Mouse (Mus musculus): ENCODE measurements around the gene Megf8. TPM values are rescaled to one million over a fixed set of nuclear protein-coding genes. Genes with fewer than 3 reads are reported as not detected.

Gene Megf8
- total RNA-seq, 1 experiment = 47.5 TPM

- TF ChIP-seq HCFC1 (IDR thresholded peaks at IDR 0.05; ENCODE audit: borderline replicate concordance, insufficient read depth, low read length) = no peak
- TF ChIP-seq MAFK (IDR thresholded peaks at IDR 0.05; ENCODE audit: insufficient read depth, low read depth, low read length) = no peak
- TF ChIP-seq ZNF384 (IDR thresholded peaks at IDR 0.05; ENCODE audit: low read depth, low read length) = no peak
- TF ChIP-seq ZC3H11A (IDR thresholded peaks at IDR 0.05; ENCODE audit: borderline replicate concordance, low read depth, low read length) = no peak
- H3K9me3 ChIP-seq (ENCODE audit: control insufficient read depth, insufficient read depth, low read depth, low read length) = no peaks in the 10 kb centered on the region
- in situ Hi-C loops (cut with MboI; ENCODE audit: low sequenced_read_pairs in 2 of 2, unreplicated experiment in 2 of 2) = no loop called here
- H3K4me3 ChIP-seq (ENCODE audit: insufficient read depth in 1 of 2, low read depth in 1 of 2, low read length in 2 of 2, poor library complexity in 1 of 2, severe bottlenecking in 1 of 2) = no peak overlapping the region
- no peak overlapping the region for H3K27ac ChIP-seq (ENCODE audit: insufficient read depth, low read depth, low read length, poor library complexity, severe bottlenecking)
- no peak for DNase-seq (ENCODE audit: low read depth, low spot score)
- peaks cover 5 to 11% of the 10 kb centered on the region in 2 experiments for H3K4me1 ChIP-seq (ENCODE audit: control insufficient read depth in 2 of 2, insufficient read depth in 2 of 2, low read length in 2 of 2, poor library complexity in 1 of 2)
- peaks cover 18% of the 10 kb centered on the region; the same call in 1 of the 2 replicates for H3K36me3 ChIP-seq (ENCODE audit: control insufficient read depth, insufficient read depth, low read length, poor library complexity, severe bottlenecking)
- H3K9ac ChIP-seq (ENCODE audit: insufficient read depth, low read depth, low read length, poor library complexity, severe bottlenecking) = no peak overlapping the region
Observed at GRCm38 (mm10) chr7:25326233-25326632, 9.3 kb downstream of the Megf8 start.

GRCm38 (mm10) chr7:25333596-25334307, 16.8 kb downstream of the Megf8 start:
- Histone ChIP-seq H3K9me3 (ENCODE audit: control insufficient read depth, insufficient read depth, low read depth, low read length) (no peaks in the 10 kb centered on the region), H3K4me1 (ENCODE audit: control insufficient read depth in 2 of 2, insufficient read depth in 2 of 2, low read length in 2 of 2, poor library complexity in 1 of 2) (no peaks in the 10 kb centered on the region), H3K36me3 (ENCODE audit: control insufficient read depth, insufficient read depth, low read length, poor library complexity, severe bottlenecking) (peaks cover 31% of the 10 kb centered on the region; the same call in 1 of the 2 replicates), H3K27ac (ENCODE audit: insufficient read depth, low read depth, low read length, poor library complexity, severe bottlenecking) (no peak overlapping the region), H3K9ac (ENCODE audit: insufficient read depth, low read depth, low read length, poor library complexity, severe bottlenecking) (no peak overlapping the region), H3K4me3 (ENCODE audit: insufficient read depth in 1 of 2, low read depth in 1 of 2, low read length in 2 of 2, poor library complexity in 1 of 2, severe bottlenecking in 1 of 2) (no peak overlapping the region)
- in situ Hi-C loops (cut with MboI; ENCODE audit: low sequenced_read_pairs in 2 of 2, unreplicated experiment in 2 of 2) = no loop called here
- TF ChIP-seq CHD2 (IDR thresholded peaks at IDR 0.05; ENCODE audit: low read depth, low read length) = no peak
- TF ChIP-seq ZC3H11A (IDR thresholded peaks at IDR 0.05; ENCODE audit: borderline replicate concordance, low read depth, low read length) = peak; percentile 46; the same call in 1 of the 2 replicates
- TF ChIP-seq MAFK (IDR thresholded peaks at IDR 0.05; ENCODE audit: insufficient read depth, low read depth, low read length) = no peak
- TF ChIP-seq ZNF384 (IDR thresholded peaks at IDR 0.05; ENCODE audit: low read depth, low read length) = no peak
- peak; percentile 70 for DNase-seq (ENCODE audit: low read depth, low spot score)

GRCm38 (mm10) chr7:25334472-25334871, 17.5 kb downstream of the Megf8 start:
- TF ChIP-seq HCFC1 (IDR thresholded peaks at IDR 0.05; ENCODE audit: borderline replicate concordance, insufficient read depth, low read length) = no peak
- no peak for TF ChIP-seq MAFK (IDR thresholded peaks at IDR 0.05; ENCODE audit: insufficient read depth, low read depth, low read length)
- TF ChIP-seq CHD2 (IDR thresholded peaks at IDR 0.05; ENCODE audit: low read depth, low read length) = no peak
- H3K9me3 ChIP-seq (ENCODE audit: control insufficient read depth, insufficient read depth, low read depth, low read length) = no peaks in the 10 kb centered on the region
- no peak overlapping the region for H3K27ac ChIP-seq (ENCODE audit: insufficient read depth, low read depth, low read length, poor library complexity, severe bottlenecking)
- in situ Hi-C loops (cut with MboI; ENCODE audit: low sequenced_read_pairs in 2 of 2, unreplicated experiment in 2 of 2) = no loop called here
- H3K4me1 ChIP-seq (ENCODE audit: control insufficient read depth in 2 of 2, insufficient read depth in 2 of 2, low read length in 2 of 2, poor library complexity in 1 of 2) = no peaks in the 10 kb centered on the region
- no peak overlapping the region for H3K9ac ChIP-seq (ENCODE audit: insufficient read depth, low read depth, low read length, poor library complexity, severe bottlenecking)
- DNase-seq (ENCODE audit: low read depth, low spot score) = no peak
- no peak overlapping the region for H3K4me3 ChIP-seq (ENCODE audit: insufficient read depth in 1 of 2, low read depth in 1 of 2, low read length in 2 of 2, poor library complexity in 1 of 2, severe bottlenecking in 1 of 2)
- peaks cover 31% of the 10 kb centered on the region; the same call in 1 of the 2 replicates for H3K36me3 ChIP-seq (ENCODE audit: control insufficient read depth, insufficient read depth, low read length, poor library complexity, severe bottlenecking)

GRCm38 (mm10) chr7:25339329-25339728, 22.4 kb downstream of the Megf8 start:
- H3K4me1 ChIP-seq (ENCODE audit: control insufficient read depth in 2 of 2, insufficient read depth in 2 of 2, low read length in 2 of 2, poor library complexity in 1 of 2) = no peaks in the 10 kb centered on the region
- no peak for TF ChIP-seq CHD2 (IDR thresholded peaks at IDR 0.05; ENCODE audit: low read depth, low read length)
- no peak for TF ChIP-seq MAFK (IDR thresholded peaks at IDR 0.05; ENCODE audit: insufficient read depth, low read depth, low read length)
- no peak for TF ChIP-seq ZNF384 (IDR thresholded peaks at IDR 0.05; ENCODE audit: low read depth, low read length)
- TF ChIP-seq HCFC1 (IDR thresholded peaks at IDR 0.05; ENCODE audit: borderline replicate concordance, insufficient read depth, low read length) = no peak
- no peak for TF ChIP-seq ZC3H11A (IDR thresholded peaks at IDR 0.05; ENCODE audit: borderline replicate concordance, low read depth, low read length)
- no peak overlapping the region for H3K27ac ChIP-seq (ENCODE audit: insufficient read depth, low read depth, low read length, poor library complexity, severe bottlenecking)
- H3K9ac ChIP-seq (ENCODE audit: insufficient read depth, low read depth, low read length, poor library complexity, severe bottlenecking) = no peak overlapping the region
- no peak for DNase-seq (ENCODE audit: low read depth, low spot score)
- H3K36me3 ChIP-seq (ENCODE audit: control insufficient read depth, insufficient read depth, low read length, poor library complexity, severe bottlenecking) = peaks cover 13% of the 10 kb centered on the region; the same call in 1 of the 2 replicates
- in situ Hi-C loops (cut with MboI; ENCODE audit: low sequenced_read_pairs in 2 of 2, unreplicated experiment in 2 of 2) = no loop called here
- H3K9me3 ChIP-seq (ENCODE audit: control insufficient read depth, insufficient read depth, low read depth, low read length) = no peaks in the 10 kb centered on the region
- H3K4me3 ChIP-seq (ENCODE audit: insufficient read depth in 1 of 2, low read depth in 1 of 2, low read length in 2 of 2, poor library complexity in 1 of 2, severe bottlenecking in 1 of 2) = no peak overlapping the region
